Mouse (Mus musculus) lung, postnatal 10 days (tissue): ENCODE results near the gene Hk3.

Experiments
- DNase-seq: peaks from one replicate; pipeline ENCODE4 v3.0.0; 2021

The Hk3 gene

DNA sequence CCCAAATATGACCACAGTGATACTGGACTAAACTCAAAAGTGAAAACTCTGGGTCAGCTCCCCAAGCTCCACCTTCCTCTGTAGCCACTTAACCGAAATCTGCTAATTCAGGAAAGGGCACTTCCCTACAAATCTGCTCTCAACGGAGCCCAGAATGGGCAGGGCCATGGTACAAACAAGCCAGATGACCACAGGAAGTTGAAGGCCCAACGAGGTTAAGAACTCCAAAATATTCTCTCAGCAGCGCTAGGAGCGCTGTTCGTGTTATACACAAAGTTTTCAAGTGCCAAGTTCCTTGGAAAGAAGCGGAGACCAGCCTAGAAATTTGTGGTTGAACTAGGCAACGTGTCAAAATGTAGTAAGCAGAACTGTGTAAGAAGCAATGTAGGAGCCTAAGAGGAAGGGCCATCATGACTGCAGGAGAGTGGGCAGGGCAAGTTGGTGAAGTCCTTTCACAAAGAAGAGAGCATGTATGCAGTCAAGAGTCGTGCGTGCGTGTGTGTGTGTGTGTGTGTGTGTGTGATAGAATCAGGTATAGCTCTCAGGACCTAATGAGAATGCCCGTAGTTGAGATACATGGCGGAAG is at the start of gene Hk3:
Gene Hk3, minus strand, starts transcription at position 192 of the 586 bp plus-strand sequence.
- DNase-seq = peak; percentile 28

DNA sequence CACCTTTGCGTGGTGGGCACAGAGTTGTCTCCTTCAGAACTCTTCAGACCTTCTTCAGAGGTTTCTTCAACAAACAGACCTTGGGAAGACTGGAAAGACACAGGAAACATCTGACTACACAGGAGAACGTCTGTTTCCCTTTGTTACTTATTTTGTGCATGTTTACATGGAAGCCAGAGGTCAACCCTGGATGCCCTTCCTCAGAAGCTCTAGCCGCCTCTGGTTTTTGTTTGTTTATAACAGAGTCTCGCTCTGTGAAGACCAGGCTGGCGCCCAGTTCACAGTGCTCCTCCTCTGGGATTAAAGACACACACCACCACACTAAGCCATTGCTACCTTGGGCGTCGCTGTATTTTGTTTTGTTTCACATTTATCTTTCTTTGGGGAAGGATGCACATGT is 48.5 kb upstream of the Hk3 start:
- DNase-seq = peak; percentile 46

DNA sequence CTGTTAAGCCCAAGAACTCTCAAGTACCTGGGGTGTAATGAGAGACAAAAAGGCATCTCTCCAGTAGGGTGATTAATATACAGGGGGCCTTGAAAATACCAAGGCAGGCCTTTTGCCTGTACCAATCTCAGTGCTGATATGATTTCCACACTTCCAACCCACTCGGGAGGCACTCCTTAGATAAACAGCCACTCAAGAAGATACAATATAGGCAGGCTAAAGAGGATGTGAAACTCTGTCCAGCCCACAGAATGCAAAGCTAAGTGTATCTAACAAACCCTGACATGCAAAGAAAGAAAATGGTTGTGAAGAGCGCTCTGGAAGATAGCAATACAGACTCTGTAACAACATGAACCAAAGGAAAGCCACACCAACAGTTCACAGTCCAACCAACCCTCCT is 42.1 kb upstream of the Hk3 start:
- no peak for DNase-seq

DNA sequence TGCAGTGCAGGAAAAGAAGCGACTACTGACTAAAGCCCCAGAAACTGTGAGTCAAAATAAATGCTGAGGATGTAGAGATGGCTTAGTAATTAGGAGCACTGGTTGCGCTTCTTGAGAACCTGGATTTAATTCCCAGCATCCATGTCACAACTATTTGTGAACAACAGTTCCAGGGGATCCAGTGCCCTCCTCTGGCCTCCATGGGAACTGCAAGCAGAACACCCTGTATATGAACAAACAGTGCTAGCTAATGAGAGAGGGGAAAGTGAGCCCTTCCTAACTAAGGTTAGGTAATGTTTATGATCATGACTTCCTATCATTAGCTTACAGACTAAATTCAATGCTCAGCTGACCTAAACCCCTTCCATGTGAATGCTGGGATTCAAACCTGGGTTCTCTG is 36.9 kb upstream of the Hk3 start:
- DNase-seq = peak; percentile 6

DNA sequence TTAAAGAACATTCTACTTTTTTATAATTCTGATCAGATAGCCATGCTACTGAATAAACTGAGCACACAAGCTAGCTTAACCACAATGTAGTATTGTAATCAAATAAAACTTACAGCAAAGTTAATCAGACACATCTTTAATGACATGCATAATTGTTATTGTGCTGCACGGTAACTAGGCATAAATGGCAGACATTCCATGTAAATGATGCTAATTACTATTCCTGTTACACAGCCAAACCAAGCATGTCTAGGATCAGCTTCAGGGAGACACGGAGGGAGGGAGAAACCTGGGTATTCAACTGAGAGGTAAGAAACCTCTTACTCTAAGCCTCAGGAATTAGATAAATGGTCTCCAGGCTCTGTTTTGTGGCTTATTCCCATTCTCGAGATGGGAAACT is 26.5 kb upstream of the Hk3 start:
- no peak for DNase-seq

DNA sequence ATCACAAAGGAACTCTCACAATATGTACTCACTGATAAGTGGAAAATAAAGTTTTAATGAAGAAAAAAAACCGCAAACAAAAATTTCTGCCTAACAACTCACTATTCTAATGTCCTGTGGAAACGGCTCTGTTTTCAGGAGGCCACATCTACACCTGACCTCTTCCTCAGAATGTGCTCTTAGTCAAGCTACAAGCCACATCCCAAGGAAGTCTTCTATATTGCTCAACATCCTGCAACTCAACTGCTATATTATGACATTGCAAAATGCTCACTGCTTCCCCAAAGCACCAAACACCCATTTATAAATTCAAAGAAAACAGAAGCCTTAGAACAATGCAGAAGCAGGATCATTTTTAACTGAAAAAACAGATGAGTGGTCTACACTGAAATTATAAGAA is 18.8 kb upstream of the Hk3 start:
- DNase-seq = no peak

DNA sequence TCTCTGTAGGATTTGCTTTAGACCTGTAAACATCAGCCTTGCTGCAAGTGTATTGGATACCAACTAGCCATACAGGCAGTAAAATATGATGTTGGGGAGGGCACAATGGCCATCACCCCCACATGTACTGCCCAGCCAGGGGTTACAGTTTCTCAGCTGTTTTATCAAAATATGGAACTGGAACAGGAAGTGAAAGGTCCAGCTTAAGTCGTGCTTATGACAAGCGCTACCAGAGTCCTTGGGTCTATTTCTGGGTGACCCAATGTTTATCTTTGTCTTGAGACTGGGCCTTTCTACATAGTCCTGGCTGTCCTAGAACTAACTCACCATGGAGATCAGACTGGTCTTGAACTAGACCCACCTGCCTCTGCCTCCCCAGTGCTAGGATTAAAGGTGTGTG is 3.0 kb upstream of the Hk3 start:
- no peak for DNase-seq

DNA sequence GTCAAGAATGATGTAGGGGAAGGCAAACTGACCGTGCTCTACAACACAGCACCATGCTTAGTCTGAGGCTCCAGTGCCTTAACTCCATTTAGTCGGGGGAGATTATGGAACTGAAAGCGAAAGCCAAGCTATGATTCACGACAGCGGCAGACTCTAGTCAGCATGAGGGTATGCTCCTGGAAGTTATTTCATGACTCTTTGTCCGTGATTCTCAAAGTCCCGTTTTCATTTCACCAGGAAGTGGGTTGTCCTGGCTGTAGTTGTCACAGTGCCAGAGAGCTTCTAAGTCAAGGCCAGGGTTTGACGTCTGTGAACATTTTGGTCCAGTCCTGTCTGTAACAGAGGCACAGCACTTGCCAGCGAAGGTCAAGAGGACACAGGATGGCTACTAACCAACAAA is 1.5 kb upstream of the Hk3 start:
- DNase-seq = peak; percentile 40

DNA sequence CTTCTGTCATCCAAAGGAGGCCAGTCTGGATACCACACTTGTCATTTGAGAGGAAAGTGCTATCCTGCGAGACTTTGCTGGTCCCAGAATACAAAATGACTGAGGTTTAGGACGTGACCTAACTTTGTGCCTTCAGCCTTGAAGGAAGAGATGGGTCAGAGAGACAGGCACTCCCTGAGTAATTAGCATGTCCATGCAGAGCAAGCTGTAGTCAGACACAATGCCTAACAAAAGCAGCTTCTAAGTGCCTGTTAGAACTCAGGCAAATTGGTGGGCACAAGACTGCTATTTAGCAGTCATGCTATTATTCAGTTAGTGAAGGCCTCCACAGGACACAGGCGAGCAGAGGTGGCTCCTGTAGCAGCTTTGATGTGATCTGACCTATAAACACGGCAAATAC is 1.1 kb upstream of the Hk3 start:
- DNase-seq = no peak

DNA sequence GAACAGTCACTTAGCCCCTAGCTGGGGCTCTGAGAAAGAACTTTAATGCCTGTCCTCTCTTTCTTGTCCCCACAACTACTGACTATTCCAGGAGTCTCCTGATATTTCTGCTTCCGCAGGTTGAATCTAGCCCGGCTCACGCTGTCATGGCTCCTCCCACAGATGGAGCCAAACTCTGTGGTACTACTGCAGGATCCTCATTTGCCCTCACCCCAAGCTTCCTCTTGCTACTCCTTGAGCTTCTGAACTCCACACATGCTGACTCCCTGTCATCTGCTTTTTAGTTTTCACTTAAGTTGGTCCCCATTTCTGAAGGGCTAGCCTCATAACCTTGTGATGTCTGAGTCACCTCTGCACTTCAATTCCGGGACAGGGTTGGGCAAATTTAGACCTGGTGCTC is 1.1 kb downstream of the Hk3 start:
- no peak for DNase-seq

DNA sequence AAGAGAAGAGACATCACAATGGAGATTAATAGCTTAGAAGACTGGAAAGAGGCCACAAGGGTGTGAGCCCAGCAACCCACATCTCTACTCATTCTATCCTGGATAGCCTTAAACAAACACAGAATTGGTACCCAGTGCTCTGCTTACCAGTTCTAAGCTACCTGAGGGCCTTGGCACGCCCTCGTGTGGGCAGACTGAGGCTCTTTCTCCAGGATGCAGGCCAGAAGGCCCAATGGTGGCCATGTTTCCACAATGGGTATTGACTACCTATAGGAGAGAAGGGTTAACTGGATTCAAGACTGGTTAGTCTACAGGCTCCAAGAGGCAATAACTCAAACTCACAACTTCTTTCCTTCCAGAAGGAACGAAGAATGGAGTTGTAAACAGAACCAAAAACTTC is 2.0 kb downstream of the Hk3 start:
- no peak for DNase-seq

DNA sequence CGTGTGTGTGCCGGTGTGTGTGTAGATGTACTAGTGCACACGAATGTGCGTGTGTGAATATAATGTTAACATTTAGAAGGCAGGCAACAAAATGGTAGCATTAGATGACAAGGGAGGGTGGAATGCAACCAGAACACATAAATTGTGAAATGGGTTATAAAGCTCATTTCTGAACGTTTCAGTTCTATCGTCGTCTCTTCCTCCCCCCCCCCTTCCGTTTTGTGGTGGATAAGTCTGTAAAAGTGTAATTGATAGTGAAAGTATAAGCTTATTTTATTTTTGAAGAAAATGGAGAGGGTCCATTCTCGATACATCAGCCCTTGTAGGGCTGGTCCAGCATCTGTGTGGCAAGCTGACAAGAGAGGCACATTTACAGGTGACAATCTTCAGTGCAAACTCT is 2.5 kb downstream of the Hk3 start:
- DNase-seq = no peak

DNA sequence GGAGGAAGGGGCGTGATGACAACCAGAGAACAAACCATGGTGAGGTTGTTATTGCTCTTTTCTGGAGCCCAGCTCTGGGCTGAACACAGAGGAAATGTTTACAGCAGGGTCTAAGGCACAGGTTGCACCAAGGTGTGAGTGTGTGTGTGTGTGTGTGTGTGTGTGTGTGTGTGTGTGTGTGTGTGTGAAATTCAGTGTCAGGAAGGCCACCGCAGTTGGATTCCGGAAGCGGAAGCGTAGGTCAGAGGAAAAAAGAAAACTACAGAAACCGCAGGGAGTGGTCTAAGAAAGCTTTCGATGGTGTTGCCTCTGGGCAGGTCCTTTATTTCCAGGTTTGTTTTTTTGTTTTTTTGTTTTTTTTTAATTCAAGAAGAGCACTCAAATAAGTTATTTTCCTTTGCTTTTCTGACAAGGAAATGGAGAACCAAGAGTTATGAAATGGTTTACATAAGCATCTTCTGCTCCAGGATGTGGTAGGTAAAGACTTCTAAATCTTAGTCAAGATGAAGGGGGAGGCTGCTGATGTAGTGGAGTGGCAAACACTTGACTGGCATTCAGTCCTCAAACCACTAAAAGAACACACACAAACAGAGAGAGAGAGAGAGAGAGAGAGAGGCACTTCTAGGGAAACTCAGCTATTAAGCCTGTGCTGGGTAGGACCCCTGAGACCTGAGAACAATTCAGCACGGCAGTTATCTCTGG is 3.1 kb downstream of the Hk3 start:
- DNase-seq = no peak

DNA sequence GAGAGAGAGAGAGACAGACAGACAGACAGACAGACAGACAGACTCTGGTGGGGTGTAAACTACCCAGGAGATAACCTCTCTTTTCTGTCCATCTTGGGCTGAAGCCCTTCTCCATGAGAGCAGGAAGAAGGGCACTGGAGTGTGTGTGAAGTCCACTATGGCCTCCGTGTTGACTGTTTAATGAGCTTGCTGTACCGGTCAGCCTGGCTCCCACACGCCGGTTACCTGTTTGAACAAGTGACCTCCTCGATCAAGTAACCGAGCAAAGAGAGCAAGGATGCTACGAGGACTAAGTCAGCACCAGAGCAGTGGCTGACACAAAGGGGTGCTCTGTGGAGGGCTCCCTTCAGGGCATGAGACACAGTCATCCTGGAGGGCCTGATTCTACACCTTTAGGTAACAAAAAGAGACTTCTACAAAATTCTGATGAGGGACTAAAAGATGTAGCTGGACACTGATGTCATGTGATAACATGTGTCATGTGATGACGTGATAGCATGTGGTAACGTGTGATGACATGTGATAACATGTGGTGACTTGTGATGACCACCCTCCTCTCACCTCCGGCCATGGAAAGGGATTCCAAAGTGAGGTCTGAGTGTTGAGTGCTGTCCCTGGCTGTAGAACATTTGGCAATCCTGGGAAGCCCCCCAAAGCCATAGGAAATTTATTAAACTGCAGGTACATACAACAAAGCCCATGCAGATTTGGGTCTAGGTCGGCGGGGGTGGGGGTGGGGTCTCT is 3.9 kb downstream of the Hk3 start:
- no peak for DNase-seq

DNA sequence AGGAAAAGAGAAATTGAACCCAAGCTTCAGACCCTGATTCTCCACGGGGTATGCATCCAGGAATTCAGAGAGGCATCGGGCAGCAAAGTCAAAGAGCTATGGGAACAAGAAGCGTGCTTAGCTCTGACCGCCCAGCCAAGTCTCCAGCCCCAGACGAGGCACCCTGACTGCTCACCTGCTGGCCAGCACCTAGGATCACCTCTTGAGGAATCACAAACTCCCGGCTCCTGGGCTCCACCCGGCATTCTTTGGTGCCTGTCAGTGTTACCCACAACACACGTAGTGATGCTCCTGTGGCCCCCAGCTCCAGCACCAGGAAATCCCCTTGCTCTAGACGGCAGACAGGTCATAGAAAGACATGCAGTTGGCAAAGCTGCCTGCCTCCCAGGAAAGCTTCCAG is 6.7 kb downstream of the Hk3 start:
- no peak for DNase-seq

DNA sequence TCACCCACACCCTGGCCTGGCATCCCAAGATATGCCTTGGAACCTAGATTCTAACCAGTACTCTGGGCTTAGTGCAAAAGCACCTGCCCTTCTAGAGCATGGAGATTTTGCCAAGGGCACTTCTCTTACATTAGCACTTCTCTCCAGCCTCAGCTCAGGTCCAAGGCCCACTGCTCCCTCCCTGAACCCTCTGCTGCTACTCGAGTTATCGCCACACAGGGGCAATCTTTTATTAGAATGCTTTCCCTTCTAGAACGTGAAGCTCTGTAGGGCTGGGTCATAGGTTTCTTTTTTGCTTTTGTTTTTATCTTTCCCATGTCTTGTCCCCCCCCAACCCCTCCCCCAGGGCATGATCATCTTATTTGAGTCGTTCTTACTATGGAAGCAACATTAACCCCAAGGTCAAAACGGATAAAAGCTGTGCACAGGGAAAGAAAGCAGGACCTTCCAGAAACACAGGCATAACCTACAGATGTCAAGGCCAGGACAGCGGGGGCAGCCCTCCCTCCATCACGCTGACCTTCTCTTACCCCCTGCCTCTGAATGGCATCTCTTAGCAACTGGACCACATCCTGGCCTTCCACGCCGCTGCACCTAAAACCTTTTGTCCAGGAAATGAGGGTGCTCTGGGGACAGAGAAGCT is 7.4 kb downstream of the Hk3 start:
- no peak for DNase-seq

DNA sequence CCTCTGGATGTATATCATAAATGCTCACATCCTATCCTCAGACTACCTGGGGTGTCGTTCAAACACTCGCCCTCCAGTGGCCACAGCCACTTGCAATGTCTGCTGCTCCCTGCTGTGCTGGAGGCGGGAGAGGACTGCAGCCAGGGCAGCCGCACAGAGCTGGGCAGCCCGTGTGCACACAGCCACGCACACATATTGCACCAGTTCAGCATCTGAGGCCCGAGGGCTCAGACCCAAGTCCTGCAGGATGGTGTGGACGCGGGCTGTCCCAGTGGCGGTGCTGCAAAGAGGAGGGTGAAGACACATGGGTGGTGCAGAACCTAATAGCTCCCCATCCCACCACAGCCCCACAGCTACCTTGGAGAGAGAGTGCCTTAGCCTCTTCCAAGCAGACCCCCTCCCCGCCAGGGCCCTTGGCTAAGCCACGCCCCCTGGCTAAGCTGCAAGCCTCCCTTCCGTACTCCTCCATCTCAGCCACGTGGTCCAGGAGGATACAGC is 9.2 kb downstream of the Hk3 start:
- DNase-seq = no peak

DNA sequence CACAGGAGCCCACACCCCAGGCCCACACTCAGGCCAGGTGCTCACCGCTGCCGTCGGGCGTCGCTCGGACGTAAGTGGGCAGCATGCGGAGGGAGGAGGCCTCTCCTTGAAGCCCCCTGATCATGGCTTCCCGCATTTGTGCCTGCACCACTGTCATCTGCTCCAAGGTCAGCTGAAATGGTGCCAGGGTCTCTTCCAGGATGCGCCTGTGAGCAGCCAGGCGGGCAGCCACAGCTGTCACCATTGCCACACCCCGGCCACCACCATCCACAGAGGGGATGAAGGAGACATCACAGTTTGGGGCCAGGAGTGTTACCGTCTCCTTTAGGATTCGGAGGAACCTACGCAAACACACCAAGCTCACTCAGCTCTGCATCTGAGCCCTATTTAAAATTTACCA is 10.1 kb downstream of the Hk3 start:
- no peak for DNase-seq

DNA sequence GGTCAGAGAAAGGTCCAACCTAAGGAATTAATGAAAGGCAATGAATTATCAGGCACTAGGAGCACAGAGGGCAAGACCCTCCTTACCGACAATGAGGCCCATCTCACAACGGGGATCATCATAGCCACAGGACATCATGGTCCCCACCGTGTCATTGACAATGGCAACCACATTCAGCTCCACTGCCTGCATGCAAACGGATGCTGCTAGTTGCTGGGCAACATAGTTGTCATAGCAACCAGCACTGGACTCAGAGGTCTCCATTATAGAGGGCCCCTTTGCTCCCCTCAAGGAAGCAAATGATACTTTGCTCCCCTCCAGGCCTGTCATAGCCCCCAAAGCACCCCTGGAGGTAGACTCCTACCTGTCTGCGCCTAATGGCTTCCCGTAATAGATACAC is 12.6 kb downstream of the Hk3 start:
- no peak for DNase-seq

DNA sequence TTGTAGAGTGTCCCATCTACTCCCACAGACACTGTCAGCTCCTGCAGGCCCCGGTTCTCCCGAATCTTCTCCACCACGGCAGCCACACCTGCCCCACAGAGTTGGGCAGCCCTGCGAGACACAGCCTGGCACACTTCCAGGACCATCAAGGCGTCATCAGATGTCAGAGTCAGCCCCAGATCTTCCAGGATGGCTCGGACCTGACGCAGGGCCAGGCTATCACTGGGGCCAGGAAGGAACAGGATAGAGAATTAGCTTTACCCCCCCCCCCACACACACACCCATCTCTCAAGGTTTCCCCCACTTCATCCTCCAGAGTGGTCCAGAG is 14.8 kb downstream of the Hk3 start:
- no peak for DNase-seq

DNA sequence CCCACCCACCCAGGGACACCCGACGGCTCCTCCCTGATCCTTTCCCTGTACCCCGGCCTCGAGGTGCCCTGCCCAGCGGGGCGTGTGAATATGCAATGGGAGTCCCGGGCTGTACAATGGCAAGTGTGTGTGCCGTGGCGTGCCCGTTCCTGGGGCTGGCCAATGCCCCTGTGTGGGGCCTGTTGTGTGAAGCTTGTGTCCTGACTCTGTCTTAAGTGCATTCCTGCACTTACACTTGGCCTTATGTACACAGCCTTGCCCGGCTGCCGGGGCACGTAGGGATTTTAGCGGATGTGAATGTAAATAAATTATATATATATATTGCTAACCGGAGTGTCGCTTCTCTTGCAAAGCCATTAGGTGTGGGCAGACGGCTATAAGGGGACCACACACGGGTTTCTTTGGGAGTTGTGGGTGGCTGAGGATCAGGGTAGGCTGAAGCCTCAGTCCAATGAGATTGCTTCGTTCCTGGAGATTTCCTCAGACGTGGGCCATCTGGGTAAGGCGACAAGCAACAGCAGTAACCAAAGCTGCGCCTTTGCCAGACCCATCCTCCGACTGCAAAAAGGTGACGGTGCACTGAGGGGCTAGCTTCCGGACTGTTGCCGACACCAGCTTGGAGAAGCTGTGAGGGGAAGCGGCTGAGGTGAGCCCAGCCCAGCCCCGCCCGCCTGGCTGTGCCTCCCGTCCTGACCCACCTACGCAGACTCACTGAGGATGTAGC is 15.3 kb downstream of the Hk3 start:
- DNase-seq = no peak

DNA sequence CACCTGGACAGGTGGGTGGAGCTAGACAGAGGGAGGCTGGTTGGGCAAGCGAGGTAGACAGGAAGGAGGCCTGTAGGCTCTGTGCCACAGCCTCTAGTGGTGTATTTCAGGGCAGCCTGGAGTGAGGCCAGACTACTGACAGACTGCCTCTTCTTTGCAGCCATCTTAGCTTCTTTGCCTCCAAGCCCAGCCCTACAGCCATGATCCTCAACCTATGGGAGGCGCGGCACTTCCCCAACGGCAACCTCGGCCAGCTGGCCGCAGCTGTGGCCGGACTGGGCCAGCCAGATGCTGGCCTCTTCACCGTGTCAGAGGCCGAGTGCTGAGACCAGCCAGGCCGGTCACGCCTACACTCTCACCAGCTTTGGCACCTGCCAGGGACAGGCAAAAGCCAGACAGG is 16.5 kb downstream of the Hk3 start:
- peak; percentile 63 for DNase-seq

DNA sequence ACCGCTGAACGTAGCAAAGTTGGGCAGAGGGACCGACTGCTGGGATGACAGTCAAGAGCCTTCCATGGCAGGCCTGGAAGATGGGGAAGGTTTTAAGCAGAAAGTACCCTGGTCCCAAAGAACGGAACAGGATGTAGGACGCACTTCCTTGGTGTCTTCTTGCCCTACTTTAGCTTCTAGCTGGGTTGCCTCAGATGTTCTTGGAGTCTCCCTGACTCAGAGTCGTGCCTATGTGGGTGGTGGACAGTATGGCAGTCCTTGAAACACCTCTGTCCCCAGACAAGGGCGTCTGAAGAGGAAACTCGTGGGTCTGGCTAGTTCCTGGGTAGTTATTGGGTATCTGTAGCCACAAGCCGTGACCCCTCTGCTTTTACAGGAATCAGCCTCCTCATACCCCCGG is 19.1 kb downstream of the Hk3 start:
- no peak for DNase-seq
